Mouse (Mus musculus): ENCODE data around the gene Zcchc7.

DNA sequence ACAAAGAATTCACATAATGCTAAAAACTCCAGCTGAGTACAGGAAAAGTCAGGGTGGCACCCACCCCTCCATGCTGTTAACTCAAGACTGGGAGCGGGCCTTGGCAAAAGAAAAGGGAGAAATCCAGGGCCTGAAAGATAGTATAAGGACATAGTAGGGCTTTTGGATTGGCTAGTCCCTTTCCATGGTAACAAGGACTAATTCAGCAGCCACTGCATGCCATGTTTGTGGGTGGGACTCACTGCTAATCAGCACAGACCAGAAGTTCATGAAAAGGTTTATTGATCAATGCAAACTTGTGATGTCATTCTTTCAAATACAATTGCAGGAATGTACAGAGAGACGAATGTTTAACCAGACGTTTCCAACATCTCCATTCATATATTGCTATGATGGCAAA lies 173.1 kb downstream of the Zcchc7 start:
- TF ChIP-seq CTCF (IDR thresholded peaks at IDR 0.05; ENCODE audit: control insufficient read depth, insufficient read depth, low read length), result no peak
- TF ChIP-seq POLR2A (IDR thresholded peaks at IDR 0.05; ENCODE audit: borderline replicate concordance, control insufficient read depth, low read depth, low read length), result no peak

Measured in bone marrow, adult 2 months (tissue).